Mouse (Mus musculus) spleen, adult 2 months (tissue): ENCODE measurements around the gene Fkbp11.

Source experiments
- CTCF ChIP-seq: fragments of 200-500 bp; IDR thresholded peaks from 2 replicates; pipeline ENCODE4 v1.5.1; 2011; ENCODE audit warnings: mild to moderate bottlenecking, inconsistent platforms; ENCODE audit not compliant: insufficient read depth, insufficient read length, insufficient replicate concordance; ENCODE audit errors: extremely low read depth
- POLR2A ChIP-seq: fragments of 200-500 bp; IDR thresholded peaks from 2 replicates; pipeline ENCODE4 v1.6.1; 2011; ENCODE audit warnings: low read depth, low read length, inconsistent platforms

DNA sequence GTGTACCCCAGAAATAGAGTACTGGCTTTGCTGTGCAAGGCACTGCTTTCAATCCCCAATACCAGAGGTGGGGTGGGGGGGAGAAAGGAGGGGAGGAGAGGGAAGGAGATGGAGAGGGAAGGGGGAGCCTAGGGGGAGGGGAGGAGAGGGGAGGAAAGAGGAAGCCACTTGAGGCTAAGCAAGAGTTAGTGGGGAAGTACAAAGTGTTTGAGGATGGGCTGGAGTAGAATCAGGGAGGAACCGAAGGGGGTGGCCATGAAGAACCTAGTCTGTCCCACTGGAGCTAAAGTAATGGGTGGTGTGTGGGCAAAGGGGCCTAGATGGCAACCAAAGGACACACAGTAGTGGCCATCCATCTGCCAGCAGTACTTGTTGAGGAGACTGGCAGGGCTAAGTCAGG, 44.3 kb downstream of the Fkbp11 start:
- TF ChIP-seq CTCF (no peak), POLR2A (no peak)
